Mouse (Mus musculus) layer of hippocampus, postnatal 10 days (tissue): ENCODE results near the gene Trem3. TPM values are rescaled to one million over a fixed set of nuclear protein-coding genes. Genes with fewer than 3 reads are reported as not detected.

Experiments used
- total RNA-seq, 2 experiments: library from RNA; stranded (reverse); gene quantifications; 2 replicates each; pipeline ENCODE4 v1.2.3; 2021

The Trem3 gene
- total RNA-seq, 2 experiments from 2014 or later: not detected

Other genes with a start within 250 kb of the Trem3 start
- gene 1700122O11Rik, start 209.5 kb upstream of the Trem3 start, total RNA-seq: not detected
- not detected for gene 1700067P10Rik, start 158.5 kb upstream of the Trem3 start, total RNA-seq
- gene 9830107B12Rik, start 101.5 kb upstream of the Trem3 start, total RNA-seq: not detected
- gene A530064D06Rik, start 80.5 kb upstream of the Trem3 start, total RNA-seq: not detected
- gene Trem1, start 15.0 kb upstream of the Trem3 start, total RNA-seq: not detected
- not detected for gene Treml4, start 16.5 kb downstream of the Trem3 start, total RNA-seq
- under 1 TPM; 0.13 to 0.37 TPM for gene Treml2, start 51.7 kb downstream of the Trem3 start, total RNA-seq
- gene B430306N03Rik, start 68.4 kb downstream of the Trem3 start, total RNA-seq: not detected
- 1 to 10 TPM; 6.7 to 8.1 TPM for gene Trem2, start 98.6 kb downstream of the Trem3 start, total RNA-seq
- not detected for gene Treml1, start 112.1 kb downstream of the Trem3 start, total RNA-seq
- gene Nfya, start 162.1 kb downstream of the Trem3 start, total RNA-seq: 10 to 100 TPM; 33.5 to 38.1 TPM
- 10 to 100 TPM; 11.9 to 16.2 TPM for gene Oard1, start 162.2 kb downstream of the Trem3 start, total RNA-seq
- gene Apobec2, start 185.2 kb downstream of the Trem3 start, total RNA-seq: under 1 TPM in 1 of 2 experiments, not detected in 1; 0.47 TPM
- gene Tspo2, start 203.7 kb downstream of the Trem3 start, total RNA-seq: not detected
- gene Unc5cl, start 207.1 kb downstream of the Trem3 start, total RNA-seq: 1 to 10 TPM in 1 of 2 experiments, under 1 TPM in 1; 0.98 to 2.0 TPM